Mouse (Mus musculus) hindbrain, embryonic 11.5 days (tissue): ENCODE results near the gene Nol6. TPM values are rescaled to one million over a fixed set of nuclear protein-coding genes. Genes with fewer than 3 reads are reported as not detected.

Experiments used
- polyA plus RNA-seq: library from polyadenylated mRNA; unstranded; fragments of >200 nt; fragmentation: Nextera tagmentation; extraction: Ambion mirVana; gene quantifications from 2 replicates; pipeline ENCODE4 v1.2.1, GENCODE M21; 2014

The Nol6 gene
- polyA plus RNA-seq, 1 experiment from 2014 or later = 14.7 TPM

Other genes with a start within 250 kb of the Nol6 start
- gene Spink4, start 204.4 kb downstream of the Nol6 start, polyA plus RNA-seq = not detected in 2 replicates
- 259 and 262 TPM in 2 replicates for gene Bag1, start 176.2 kb downstream of the Nol6 start, polyA plus RNA-seq
- 173 and 178 TPM in 2 replicates for gene Chmp5, start 176.0 kb downstream of the Nol6 start, polyA plus RNA-seq
- gene Nfx1, start 153.5 kb downstream of the Nol6 start, polyA plus RNA-seq = 95.7 and 105 TPM in 2 replicates
- gene Aqp7, start 76.3 kb downstream of the Nol6 start, polyA plus RNA-seq = 0.07 TPM in 1 of 2 replicates, not detected in the other
- gene Aqp3, start 26.3 kb downstream of the Nol6 start, polyA plus RNA-seq = 1.2 and 1.3 TPM in 2 replicates
- gene Ube2r2, start 11.3 kb upstream of the Nol6 start, polyA plus RNA-seq = 100 and 107 TPM in 2 replicates
- 62.2 and 66.3 TPM in 2 replicates for gene Ubap2, start 150.7 kb upstream of the Nol6 start, polyA plus RNA-seq
- 40.3 and 55.4 TPM in 2 replicates for gene Dcaf12, start 190.4 kb upstream of the Nol6 start, polyA plus RNA-seq
- gene Ubap1, start 224.5 kb upstream of the Nol6 start, polyA plus RNA-seq = 75.5 and 81.5 TPM in 2 replicates